Mouse (Mus musculus): ENCODE measurements around the gene Rpl7a.
"Not testable (repeated sequence)": the region's sequence is repeated elsewhere in the genome, so short reads cannot be mapped to it uniquely, and the experiment has no call there.

The Rpl7a gene

DNA sequence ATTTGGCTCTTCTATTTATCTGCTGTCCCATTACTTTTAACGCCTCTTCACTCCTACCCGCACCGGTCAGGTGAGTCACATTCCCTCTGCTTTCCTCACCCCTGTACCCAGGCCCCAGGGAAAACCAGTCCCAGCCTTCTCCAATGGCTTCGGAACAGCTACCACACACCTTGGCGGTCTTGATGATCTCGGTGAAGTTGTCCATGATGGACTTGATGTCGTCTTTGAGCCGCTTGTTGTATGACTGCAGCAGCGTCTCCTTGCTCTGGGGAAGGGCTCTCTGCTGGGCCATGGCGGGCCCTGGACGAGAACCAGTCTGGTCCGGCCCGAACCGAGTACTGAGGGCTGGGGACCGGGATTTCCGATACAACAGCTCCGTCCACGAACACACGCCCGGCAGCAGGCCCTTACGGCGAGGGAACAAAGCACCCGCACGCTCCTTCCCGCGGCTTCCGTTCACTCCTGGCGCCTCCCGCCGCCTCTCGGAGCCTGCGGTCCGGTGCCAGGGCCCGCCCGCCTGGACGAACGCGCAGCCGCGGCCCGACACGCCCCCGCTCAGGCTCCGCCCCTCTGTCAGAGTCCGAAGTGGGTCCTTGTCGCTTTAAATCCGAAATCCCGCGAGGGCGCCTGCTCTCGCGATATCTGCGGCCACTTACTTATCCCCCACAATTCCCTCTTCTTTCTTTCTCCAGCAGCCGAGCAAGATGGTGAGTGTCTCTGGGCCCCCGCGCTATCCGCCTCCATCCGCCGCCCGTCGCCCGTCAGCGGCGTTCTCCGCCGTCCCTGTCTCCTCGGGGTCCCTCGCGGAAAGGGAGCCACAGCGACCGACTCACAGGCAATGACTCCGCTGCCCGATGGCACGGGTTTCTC is at the start of gene Rpl7a, which contains the start of gene Med22:
Gene Rpl7a (plus strand): TSS at position 641 of the 870 bp plus-strand sequence.
Gene Med22 (minus strand): TSS at position 554 of the 870 bp plus-strand sequence.
- peak; percentile 88 for ATAC-seq (ENCODE audit: low TSS enrichment)

DNA sequence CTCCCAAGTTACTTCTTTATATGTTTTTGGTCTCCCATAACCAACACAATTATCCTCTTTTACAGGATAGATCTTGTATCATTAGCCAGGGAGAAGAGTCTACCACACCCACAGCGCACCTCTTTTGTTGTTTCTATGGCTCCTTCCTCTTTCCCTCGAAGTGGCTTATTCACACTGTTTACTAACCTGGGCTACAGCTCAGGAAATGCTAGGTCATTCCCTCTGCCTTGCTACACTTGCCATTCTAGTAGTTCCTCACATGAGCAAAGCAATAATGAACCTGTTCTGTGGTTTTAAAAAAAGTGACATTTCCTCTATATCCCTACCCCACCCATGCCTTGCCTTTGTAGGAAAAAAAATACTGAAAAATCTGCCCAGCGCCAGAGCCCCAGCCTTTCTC is 47.7 kb upstream of the Rpl7a start:
- no peak for ATAC-seq (ENCODE audit: low TSS enrichment)

DNA sequence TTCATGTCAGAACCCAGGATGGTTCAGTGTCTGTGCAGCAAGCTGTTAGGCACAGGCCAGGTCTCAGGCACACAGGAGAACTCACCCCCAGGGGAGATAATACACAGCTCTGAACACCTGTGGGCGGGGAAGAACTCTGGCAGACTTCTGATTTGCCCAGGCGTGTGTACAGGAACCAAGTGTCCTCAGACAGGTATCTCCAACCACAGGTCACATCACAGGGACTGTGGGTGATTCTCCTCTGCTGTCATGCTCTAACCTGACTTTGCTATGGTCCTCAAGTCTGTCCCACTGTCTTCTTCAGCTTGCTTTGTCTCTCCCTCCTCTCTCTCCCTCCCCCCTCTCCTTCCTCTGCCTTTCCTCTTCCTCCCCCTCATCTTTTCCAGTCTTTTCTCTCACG is 45.7 kb upstream of the Rpl7a start, which contains the start of gene Abo:
Gene Abo (minus strand): TSS at position 101 of the 400 bp plus-strand sequence.
- no peak for ATAC-seq (ENCODE audit: low TSS enrichment)

DNA sequence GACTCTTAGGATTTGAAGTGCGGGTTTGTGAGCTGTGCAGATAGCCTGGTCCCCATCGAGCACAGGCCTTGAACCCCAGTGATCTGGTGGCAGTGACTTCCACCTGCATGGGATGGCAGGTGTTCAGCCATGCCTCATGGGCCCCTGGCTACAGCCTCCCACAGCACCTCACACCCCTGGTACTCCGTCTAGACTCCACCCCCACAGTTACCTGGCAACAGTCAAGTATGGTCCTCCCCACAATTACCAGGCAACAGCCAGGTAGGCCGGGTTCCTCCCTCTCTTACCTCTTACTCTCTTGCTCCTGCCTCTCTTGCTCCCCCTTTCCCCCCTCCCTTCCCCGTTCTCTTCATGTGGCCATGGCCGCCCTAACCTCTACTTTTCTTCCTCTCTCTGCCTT is 39.9 kb upstream of the Rpl7a start:
- no peak for ATAC-seq (ENCODE audit: low TSS enrichment)

DNA sequence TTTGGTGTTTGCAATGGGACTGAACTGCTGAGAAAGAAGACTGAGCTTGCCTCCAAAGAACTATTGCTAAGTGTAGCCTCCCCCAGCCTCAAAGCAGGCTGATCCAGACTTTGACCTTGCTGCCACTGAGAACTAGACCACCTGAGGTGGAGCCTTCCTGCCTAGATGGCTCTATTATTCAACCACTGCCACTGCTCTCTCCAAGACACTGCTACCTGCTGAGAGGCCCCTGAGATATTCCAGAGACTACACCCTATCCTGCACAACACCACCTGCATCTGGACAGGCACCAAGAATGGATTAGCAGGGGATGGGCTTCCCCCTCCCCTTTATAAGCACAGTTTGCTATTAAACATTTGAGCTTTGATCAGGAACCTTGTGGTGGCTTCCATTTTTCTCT is 32.0 kb upstream of the Rpl7a start:
- no peak for ATAC-seq (ENCODE audit: low TSS enrichment)

DNA sequence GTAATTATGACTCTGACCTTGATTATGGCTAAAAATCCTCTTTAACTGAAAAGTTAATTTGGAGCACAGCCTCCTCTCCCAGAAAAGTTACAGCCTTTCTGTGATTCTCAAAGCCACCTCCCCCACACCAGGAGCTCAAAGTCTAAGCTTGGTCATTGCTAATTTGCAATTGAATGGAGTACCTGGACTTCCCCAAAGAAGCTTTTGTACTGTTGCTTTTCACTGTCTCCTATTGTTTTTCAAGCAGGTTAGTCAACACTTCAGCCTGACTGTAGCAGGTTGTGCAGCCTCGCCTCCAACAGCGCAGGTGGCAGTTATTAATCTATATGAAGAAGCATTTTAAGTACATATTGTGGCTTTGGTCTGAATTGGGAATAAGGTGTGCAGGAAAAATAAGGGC is 25.0 kb upstream of the Rpl7a start:
- not testable (repeated sequence) for ATAC-seq (ENCODE audit: low TSS enrichment)

DNA sequence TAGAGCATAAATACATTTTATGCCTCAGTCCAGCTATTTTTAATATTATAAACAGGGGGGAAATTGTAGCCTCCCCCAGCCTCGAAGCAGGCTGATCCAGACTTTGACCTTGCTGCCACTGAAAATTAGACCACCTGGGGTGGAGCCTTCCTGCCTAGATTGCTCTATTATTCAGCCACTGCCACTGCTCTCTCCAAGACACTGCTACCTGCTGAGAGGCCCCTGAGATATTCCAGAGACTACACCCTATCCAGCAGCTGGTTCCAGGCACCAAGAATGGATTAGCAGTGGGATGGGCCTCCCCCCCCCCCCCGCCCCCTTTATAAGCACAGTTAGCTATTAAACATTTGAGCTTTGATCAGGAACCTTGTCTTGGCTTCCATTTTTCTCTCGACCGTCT is 24.4 kb upstream of the Rpl7a start:
- ATAC-seq (ENCODE audit: low TSS enrichment): not testable (repeated sequence)

DNA sequence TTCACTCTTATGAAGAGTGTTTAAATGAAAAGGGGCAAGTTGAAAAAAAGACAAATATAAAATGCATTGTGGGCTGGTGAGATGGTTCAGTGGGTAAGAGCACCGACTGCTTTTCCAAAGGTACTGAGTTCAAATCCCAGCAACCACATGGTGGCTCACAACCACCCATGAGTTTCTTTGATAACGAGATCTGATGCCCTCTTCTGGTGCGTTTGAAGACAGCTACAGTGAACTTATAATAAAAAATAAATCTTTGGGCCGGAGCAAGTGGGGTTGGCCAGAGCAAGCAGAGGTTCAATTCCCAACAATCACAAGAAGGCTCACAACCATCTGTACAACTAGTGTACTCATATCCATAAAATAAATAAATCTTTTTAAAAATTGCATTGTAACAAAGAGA is 14.7 kb upstream of the Rpl7a start:
- no peak for ATAC-seq (ENCODE audit: low TSS enrichment)

DNA sequence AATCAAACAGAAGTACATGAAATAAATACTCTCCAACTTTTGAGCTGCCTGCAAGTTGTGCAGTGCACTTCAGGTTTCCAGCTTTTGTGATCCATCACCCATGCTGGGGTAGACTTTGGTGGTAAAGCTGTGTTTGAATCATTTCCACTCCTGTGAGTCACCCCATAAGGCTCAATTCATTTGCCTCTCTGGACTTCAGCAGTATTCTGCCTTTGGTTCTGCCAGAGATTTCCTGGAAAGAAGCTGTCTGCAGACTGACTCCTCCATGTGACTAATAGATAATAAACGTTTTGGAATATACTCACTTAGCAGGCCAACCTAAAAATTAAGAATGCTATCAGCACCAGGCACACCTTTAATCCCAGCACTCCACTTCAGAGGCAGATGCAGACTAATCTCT is 9.8 kb upstream of the Rpl7a start:
- no peak for ATAC-seq (ENCODE audit: low TSS enrichment)

DNA sequence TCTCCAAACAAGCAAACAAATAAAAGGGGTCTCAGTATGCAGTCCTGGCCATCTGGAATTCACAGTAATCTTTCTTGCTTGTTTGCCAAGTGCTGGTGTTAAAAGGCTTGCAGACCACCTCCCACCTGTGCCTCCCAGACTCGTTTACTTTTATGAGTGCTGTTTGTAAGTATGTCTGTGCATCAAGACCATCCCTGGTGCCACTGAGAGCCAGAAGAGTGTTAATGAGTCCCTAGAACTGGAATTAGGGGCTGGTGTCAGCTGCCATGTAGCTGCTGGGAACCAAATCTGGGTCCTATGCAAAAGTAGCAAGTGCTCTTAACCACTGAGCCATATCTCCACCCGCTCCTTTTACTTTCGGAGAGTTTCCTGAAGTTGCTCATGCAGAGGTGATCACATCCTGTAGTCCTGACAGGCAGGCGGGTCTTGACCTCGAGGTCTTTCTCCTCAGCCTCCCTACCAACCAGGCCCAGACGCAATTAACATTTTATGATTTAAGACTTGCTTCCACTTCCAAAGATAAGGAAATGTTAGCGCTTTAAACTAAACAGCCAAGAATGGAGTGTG is 8.6 kb upstream of the Rpl7a start:
- no peak for ATAC-seq (ENCODE audit: low TSS enrichment)

DNA sequence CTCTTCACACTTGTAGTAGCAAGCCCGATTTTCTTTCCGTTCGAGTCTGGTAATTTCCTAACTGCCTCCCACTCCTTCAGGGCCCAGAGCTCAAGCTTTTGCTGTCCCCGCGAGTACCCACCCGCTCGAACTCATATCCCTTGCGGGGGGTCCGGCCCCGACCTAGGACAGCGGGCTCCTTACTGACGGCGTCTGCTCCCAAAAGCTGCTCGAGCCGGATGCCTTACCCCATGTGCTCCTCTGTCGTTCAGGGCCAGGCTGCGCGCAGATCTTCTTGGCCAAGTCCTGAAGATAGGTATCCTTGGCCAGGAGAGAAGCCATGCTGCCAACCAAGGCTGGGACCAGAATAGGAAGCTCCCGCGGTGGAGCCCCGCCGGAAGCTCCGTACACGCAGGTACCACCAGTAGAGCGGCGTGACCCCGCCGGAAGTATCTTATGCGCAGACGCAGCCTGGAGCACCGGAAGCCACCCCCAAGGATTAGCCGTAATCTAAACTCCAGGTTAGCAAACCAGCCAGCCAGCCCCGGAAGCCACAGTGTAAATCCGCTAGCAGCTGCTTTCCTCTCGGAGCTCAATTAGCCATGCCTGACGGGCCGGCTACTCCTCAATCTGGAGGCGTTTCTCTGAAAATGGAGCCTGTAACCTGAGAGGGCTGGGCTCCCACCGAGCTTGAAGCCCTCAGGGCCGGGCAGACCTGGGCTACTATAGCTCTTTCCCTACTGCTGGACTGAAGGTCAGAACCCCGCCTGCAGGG is 7.9 kb upstream of the Rpl7a start, which contains the start of gene Surf6:
Gene Surf6 (minus strand): TSS at position 413 of the 754 bp plus-strand sequence.
- ATAC-seq (ENCODE audit: low TSS enrichment): peak; percentile 99

DNA sequence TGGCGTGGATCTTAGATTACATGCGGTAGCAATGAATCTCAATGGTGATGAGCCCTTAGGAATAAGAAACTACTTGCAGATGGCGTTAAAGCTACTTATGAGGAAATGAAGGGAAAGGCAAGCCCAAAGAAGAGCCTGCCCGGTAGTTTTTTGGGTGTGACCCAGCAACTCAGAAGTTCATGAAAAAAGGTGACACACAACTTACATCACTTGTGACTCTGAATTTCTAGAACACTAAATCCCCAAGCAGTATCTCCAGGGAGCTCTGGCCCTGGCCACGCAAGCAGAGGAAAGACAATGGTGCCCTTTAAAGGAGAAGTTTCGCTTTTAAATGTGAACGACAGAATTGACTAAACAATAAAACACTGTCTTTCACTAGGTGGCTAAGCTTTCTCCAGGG is 7.3 kb upstream of the Rpl7a start:
- ATAC-seq (ENCODE audit: low TSS enrichment): no peak

DNA sequence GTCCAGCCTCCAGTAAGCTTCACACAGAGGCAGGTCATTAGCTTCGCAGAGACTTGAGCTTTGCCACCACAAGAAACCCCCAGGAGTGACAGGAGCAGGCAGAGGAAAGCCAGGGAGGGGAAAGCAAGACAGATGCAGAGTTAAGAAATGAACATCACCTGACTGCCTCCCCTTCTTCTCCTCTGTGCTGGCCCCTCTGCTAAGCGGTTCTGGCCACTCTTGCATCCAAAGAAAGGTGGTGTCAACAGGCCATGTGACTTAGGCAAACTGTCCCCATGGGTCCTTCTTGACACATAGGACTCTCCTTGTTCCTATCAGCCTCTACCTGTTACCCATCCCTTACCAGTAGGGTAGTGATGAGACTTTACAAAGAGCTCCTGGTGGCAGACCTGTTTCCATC is 4.6 kb upstream of the Rpl7a start:
- ATAC-seq (ENCODE audit: low TSS enrichment): no peak

DNA sequence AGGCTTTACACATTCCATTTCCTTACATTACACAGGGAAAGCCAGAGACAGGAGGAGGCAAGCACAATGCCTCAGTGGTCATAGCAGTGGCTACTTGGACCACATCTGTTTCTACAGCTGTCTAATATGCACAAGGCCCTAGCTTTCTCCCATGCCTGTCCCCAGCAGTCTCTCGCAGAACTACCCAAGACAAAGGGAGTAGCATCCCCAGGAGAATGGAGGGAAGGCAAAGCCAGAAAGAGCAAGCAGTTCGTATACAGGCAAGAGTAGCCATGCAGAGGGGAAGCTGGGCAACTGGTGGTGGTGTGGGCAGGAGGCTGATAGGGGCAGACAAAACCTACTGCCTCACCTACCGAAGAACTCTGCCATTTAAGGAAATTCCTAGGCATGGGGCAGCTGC is 4.1 kb upstream of the Rpl7a start:
- ATAC-seq (ENCODE audit: low TSS enrichment): no peak

DNA sequence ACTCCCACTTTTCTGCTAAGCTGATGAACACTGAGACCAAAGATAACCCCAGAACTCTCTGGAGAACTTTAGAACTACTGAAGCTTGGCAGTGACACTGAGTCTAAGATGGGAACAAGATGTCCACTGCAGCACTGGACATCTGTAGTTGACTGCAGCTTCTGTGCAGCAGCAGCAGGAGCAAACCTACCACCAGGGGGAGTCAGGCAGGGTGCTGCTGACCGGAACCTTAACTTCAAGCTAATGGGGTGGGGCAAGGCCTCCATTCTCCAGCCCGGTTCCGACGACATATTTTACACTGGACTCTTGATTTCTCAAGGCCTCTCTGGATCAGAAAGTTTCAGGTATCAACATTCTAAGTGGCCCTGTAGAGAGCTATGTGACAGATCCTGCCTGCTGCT is 3.5 kb upstream of the Rpl7a start:
- no peak for ATAC-seq (ENCODE audit: low TSS enrichment)

DNA sequence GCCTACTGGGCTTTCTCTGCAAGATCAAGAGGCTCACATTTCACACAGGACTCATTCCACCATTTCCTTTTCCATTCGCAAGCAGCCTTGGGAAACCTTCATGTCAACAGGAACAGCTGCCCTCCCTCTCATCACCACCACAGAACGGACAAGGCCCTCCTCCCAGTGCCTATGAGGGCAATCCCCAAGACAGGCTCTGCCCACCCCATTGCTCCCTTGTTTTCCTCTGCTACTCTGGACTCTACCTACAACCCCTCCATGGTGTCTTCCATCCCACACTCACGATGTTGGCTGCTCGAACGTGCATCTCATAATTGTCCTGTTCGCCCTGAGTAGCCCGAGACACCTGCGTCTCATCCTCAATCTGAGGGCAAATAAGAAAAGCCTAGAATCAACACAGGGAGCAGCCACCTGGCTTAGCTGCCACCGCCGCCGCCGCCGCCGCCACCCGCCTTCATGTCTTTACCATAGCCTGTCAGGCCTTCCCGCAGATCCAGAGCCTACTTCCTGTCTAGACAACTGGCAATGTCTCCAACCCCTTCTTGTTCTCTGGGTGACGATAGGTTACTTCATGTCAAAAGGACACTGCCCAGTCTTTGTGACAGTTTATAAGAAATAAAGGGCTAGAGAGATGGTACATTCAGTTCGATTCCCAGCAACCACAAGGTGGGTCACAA is 1.7 kb upstream of the Rpl7a start:
- no peak for ATAC-seq (ENCODE audit: low TSS enrichment)

DNA sequence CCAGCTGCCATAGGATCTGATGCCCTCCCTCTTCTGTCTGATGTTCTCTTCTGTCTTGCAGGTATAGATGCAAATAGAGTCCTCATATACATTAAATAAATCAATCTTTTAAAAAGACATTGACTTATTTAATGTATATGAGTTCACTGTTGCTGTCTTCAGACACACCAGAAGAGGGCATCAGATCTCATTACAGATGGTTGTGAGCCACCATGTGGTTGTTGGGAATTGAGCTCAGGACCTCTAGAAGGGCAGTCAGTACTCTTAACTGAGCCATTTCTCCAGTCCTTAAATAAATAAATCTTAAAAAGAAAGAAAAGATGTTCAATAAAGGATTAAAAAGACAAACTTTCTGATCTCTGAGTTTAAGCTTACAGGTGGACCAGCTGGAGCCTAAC is 1.2 kb upstream of the Rpl7a start:
- no peak for ATAC-seq (ENCODE audit: low TSS enrichment)

DNA sequence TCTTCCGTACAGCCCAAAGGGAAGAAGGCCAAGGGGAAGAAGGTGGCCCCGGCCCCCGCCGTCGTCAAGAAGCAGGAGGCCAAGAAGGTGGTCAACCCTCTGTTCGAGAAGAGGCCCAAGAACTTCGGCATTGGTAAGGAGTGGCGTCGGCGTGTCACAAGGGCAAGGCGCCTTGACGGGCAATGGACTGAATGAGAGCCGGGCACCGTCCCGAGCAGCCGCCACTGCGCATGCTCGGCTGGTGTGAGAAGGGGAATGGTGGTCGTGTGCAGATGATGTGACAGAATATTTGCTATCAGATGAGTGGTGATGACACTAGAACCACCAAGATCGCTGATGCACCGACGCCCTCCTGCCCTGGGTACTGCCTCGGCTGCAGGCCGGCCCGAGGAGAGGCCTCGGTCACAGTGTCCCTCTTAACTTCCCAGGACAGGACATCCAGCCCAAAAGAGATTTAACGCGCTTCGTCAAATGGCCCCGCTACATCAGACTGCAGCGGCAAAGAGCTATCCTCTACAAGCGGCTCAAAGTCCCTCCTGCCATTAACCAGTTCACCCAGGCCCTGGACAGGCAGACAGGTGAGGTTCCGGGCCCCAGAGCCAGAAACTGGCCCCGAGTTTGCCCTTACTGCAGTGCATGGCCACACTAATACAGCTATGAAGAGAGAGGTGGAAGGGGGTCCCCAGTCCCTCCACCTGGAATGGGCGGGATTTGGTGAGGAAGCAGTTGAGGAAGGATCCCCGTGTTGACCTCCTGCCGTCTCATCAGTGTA is 616 bp downstream of the Rpl7a start:
- ATAC-seq (ENCODE audit: low TSS enrichment): 0 out of 2 replicates have a peak, but pooled peaks have one; percentile 13

DNA sequence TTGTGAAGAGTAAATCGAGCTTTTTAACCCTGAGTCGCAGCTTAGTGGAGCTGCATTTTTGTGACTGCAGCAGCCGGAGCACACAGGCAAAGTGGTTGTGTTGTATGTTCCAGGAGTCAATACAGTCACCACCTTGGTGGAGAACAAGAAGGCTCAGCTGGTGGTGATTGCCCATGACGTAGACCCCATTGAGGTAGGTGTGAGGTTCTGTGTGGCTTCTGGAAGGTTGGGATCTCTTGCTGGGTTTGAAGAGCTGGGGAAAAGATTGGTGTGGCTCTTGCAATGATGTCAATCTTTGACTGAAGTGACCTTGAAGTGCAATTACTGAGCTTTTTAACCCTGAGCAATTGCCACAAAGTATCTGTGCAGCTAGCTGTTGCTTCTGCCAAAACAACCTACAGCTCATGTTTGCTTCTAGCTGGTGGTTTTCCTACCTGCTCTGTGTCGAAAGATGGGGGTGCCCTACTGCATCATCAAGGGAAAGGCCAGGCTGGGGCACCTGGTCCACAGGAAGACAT is 1.7 kb downstream of the Rpl7a start:
- ATAC-seq (ENCODE audit: low TSS enrichment): no peak

DNA sequence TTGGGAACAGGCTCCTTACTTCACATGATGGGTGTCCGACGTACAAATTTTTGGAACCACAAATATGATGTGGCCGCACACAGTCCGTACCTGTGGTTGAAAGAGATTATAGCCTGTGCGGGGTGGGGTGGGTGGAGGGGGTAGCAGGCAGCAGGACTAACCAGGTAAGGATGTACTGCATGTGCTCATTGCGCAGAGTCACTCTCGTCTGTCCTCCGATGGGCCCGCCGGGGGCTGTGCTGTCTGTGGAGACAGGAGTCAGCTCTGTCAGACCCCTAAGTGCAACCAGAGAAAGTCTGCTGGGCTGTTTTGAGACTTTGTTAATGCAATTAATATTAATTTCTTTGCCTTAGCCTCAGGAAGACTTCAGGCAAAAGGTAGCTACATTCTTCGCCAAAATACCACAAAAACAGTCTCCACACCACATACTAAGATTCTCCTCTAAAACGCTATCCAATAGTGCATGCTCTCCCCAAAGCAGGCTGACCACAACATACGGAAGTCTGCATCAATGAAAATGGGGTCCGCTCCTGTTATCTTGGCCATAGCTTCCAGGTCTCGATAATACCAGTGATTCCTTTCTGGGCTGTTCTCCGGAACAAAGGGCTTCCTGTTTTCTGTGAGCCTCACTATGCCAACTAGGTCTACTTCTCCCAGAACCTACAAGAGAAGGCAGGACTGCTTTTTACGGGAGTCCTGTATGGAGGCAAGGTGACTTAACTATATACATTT is 3.0 kb downstream of the Rpl7a start:
- no peak for ATAC-seq (ENCODE audit: low TSS enrichment)

All from frontal cortex, adult (tissue).